Mouse (Mus musculus): ENCODE data around the gene Gm21887. TPM values are rescaled to one million over a fixed set of nuclear protein-coding genes. Genes with fewer than 3 reads are reported as not detected.
"Not testable (repeated sequence)": the region's sequence is repeated elsewhere in the genome, so short reads cannot be mapped to it uniquely, and the experiment has no call there.

Gene Gm21887
- polyA plus RNA-seq, 1 experiment = 528 TPM

DNA sequence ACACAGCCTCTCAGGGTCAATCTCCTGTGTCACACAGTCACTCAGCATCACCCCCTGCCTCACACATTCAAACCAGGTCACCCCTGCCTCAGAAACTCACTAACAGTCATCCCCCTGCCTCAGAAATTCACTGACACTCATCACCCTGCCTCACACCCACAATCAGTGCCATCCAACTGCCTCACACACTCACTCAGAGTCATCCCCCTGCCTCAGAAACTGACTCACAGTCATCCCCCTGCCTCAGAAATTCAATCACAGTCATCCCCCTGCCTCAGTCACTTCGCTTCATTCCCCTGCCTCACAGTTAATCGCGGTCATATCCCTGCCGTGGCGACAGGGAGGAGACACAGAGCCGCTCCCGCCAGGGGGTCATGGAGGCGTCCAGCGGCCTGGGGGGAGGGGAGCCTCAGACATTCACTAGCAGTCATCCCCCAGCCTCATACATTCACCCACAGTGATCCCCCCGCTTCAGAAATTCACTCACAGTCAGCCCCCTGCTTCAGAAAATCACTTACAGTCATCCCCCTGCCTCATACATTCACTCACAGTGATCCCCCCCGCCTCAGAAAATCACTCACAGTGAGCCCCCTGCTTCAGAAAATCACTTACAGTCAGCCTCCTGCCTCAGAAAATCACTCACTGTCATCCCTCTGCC is 10.1 kb upstream of the Gm21887 start:
- WGBS = 31% methylated on average over 6 of the region's 11 CpGs
- not testable (repeated sequence) for H3K4me3 ChIP-seq (replicated peaks; ENCODE audit: extremely low read depth, low read depth, low read length); DNase-seq; H3K4me1 ChIP-seq (ENCODE audit: control insufficient read depth, insufficient read depth, low read length)

DNA sequence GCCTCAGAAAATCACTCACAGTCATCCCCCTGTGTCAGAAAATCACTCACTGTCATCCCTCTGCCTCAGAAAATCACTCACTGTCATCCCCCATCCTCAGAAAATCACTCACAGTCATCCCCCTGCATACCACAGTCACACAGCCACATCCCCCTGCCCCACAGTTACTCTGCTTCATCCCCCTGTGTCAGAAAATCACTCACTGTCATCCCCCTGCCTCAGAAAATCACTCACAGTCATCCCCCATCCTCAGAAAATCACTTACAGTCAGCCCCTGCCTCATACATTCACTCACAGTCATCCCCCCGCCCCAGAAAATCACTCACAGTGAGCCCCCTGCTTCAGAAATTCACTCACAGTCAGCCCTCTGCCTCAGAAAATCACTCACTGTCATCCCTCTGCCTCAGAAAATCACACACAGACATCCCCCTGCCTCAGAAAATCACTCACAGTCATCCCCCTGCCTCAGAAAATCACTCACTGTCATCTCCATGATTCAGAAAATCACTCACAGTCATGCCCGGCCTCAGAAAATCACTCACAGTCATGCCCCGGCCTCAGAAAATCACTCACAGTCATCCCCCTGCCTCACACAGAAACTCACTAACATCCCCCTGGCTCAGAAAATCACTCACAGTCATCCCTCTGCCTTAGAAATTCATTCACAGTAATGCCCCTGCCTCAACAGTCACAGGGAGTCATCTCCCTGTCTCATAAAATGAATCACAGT is 9.4 kb upstream of the Gm21887 start:
- WGBS = 0% methylated on average over 2 of the region's 3 CpGs
- not testable (repeated sequence) for DNase-seq; H3K4me3 ChIP-seq (replicated peaks; ENCODE audit: extremely low read depth, low read depth, low read length)

DNA sequence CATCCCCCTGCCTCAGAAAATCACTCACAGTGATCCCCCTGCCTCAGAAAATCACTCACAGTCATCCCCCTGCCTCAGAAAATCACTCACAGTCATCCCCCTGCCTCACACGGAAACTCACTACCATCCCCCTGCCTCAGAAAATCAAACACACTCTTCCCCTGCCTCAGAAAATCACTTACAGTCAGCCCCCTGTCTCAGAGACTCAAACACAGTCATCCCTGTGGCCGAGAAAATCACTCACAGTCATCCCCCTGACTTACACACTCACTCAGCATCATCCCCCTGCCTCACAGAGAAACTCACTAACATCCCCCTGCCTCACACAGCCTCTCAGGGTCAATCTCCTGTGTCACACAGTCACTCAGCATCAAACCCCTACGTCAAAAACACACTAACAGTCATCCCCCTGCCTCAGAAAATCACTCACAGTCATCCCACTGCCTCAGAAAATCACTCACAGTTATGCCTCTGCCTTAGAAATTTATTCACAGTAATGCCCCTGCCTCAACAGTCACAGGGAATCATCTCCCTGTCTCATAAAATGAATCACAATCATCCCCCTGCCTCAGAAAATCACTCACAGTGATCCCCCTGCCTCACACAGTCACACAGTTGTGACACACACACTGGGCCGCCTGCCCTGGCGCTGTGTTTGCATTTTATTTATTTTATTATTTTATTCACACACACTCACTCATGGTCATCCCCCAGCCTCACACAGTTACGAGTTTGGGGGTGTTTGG is 8.6 kb upstream of the Gm21887 start:
- WGBS = 37% methylated on average over 6 of the region's 6 CpGs
- not testable (repeated sequence) for DNase-seq; H3K4me3 ChIP-seq (replicated peaks; ENCODE audit: extremely low read depth, low read depth, low read length); H3K4me1 ChIP-seq (ENCODE audit: control insufficient read depth, insufficient read depth, low read length)

More for the DNA sequence above, 9.4 kb upstream of the Gm21887 start:
- not testable (repeated sequence) for H3K4me1 ChIP-seq (ENCODE audit: control insufficient read depth, insufficient read depth, low read length)

DNA sequence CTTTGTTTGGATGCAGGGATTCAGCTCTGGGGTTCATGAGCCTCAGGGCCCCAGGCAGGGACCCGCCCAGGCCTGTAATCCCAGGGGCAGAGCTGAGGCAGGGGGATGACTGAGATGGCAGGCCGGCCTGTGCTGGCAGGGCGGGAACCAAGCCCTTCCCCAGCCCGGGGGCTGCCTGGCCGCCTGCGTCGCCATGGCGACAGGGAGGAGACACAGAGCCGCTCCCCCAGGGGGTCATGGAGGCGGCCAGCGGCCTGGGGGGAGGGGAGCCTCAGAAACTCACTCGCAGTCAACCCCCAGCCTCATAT is 8.1 kb upstream of the Gm21887 start:
- not testable (repeated sequence) for H3K4me3 ChIP-seq (replicated peaks; ENCODE audit: extremely low read depth, low read depth, low read length); H3K4me1 ChIP-seq (ENCODE audit: control insufficient read depth, insufficient read depth, low read length); DNase-seq
- WGBS = 18% methylated on average over 8 of the region's 12 CpGs

DNA sequence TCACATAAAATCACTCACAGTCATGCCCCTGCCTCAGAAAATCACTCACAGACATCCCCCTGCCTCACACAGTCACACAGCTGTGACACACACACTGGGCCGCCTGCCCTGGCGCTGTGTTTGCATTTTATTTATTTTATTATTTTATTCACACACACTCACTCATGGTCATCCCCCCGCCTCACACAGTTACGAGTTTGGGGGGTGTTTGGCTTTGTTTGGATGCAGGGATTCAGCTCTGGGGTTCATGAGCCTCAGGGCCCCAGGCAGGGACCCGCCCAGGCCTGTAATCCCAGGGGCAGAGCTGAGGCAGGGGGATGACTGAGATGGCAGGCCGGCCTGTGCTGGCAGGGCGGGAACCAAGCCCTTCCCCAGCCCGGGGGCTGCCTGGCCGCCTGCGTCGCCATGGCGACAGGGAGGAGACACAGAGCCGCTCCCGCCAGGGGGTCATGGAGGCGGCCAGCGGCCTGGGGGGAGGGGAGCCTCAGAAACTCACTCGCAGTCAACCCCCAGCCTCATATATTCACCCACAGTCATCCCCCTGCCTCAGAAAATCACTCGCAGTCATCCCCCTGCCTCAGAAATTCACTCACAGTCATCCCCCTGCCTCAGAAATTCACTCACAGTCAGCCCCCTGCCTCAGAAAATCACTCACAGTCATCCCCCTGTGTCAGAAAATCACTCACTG is 6.8 kb upstream of the Gm21887 start:
- WGBS = 29% methylated on average over 18 of the region's 18 CpGs
- DNase-seq; H3K4me3 ChIP-seq (replicated peaks; ENCODE audit: extremely low read depth, low read depth, low read length); H3K4me1 ChIP-seq (ENCODE audit: control insufficient read depth, insufficient read depth, low read length): not testable (repeated sequence)

DNA sequence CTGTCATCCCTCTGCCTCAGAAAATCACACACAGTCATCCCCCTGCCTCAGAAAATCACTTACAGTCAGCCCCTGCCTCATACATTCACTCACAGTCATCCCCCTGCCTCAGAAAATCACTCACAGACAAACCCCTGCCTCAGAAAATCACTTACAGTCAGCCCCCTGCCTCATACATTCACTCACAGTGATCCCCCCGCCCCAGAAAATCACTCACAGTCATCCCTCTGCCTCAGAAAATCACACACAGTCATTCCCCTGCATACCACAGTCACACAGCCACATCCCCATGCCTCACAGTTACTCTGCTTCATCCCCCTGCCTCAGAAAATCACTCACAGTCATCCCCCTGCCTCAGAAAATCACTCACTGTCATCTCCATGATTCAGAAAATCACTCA is 5.9 kb upstream of the Gm21887 start:
- whole genome bisulfite sequencing = 36% methylated on average over 1 of the region's 1 CpGs
- DNase-seq = not testable (repeated sequence)

DNA sequence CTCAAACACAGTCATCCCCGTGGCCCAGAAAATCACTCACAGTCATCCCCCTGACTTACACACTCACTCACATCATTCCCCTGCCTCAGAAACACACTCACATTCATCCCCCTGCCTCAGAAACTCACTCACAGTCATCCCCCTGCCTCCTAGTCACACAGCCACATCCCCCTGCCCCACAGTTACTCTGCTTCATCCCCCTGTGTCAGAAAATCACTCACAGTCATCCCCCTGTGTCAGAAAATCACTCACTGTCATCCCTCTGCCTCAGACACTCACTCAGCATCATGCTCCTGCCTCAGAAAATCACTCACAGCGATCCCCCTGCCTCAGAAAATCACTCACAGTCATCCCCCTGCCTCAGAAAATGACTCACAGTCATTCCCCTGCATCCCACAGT is 5.2 kb upstream of the Gm21887 start:
- H3K4me3 ChIP-seq (replicated peaks; ENCODE audit: extremely low read depth, low read depth, low read length); DNase-seq; H3K4me1 ChIP-seq (ENCODE audit: control insufficient read depth, insufficient read depth, low read length): not testable (repeated sequence)
- WGBS = 41% methylated on average over 2 of the region's 2 CpGs

More for the DNA sequence above, 5.9 kb upstream of the Gm21887 start:
- H3K4me1 ChIP-seq (ENCODE audit: control insufficient read depth, insufficient read depth, low read length); H3K4me3 ChIP-seq (replicated peaks; ENCODE audit: extremely low read depth, low read depth, low read length): not testable (repeated sequence)

DNA sequence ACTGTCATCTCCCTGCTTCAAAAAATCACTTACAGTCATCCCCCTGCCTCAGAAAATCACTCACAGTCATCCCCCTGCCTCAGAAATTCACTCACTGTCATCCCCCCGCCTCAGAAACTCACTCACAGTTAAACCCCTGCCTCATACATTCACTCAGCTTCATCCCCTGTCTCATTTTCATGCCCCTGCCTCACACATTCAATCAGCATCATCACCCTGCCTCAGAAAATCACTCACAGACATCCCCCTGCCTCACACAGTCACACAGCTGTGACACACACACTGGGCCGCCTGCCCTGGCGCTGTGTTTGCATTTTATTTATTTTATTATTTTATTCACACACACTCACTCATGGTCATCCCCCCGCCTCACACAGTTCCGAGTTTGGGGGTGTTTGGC is 4.7 kb upstream of the Gm21887 start:
- H3K4me1 ChIP-seq (ENCODE audit: control insufficient read depth, insufficient read depth, low read length); DNase-seq; H3K4me3 ChIP-seq (replicated peaks; ENCODE audit: extremely low read depth, low read depth, low read length): not testable (repeated sequence)
- WGBS = 15% methylated on average over 5 of the region's 5 CpGs

DNA sequence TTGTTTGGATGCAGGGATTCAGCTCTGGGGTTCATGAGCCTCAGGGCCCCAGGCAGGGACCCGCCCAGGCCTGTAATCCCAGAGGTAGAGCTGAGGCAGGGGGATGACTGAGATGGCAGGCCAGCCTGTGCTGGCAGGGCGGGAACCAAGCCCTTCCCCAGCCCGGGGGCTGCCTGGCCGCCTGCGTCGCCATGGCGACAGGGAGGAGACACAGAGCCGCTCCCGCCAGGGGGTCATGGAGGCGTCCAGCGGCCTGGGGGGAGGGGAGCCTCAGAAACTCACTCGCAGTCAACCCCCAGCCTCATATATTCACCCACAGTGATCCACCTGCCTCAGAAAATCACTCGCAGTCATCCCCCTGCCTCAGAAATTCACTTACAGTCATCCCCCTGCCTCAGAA is 4.3 kb upstream of the Gm21887 start:
- WGBS = 17% methylated on average over 13 of the region's 13 CpGs
- not testable (repeated sequence) for H3K4me1 ChIP-seq (ENCODE audit: control insufficient read depth, insufficient read depth, low read length); H3K4me3 ChIP-seq (replicated peaks; ENCODE audit: extremely low read depth, low read depth, low read length); DNase-seq

DNA sequence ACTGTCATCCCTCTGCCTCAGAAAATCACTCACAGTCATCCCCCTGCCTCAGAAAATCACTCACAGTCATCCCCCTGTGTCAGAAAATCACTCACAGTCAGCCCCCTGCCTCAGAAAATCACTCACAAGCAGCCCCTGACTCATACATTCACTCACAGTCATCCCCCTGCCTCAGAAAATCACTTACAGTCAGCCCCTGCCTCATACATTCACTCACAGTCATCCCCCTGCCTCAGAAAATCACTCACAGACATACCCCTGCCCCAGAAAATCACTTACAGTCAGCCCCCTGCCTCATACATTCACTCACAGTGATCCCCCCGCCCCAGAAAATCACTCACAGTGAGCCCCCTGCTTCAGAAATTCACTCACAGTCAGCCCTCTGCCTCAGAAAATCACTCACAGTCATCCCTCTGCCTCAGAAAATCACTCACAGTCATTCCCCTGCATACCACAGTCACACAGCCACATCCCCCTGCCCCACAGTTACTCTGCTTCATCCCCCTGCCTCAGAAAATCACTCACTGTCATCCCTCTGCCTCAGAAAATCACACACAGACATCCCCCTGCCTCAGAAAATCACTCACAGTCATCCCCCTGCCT is 3.7 kb upstream of the Gm21887 start:
- not testable (repeated sequence) for H3K4me3 ChIP-seq (replicated peaks; ENCODE audit: extremely low read depth, low read depth, low read length); H3K4me1 ChIP-seq (ENCODE audit: control insufficient read depth, insufficient read depth, low read length); DNase-seq
- WGBS = 45% methylated on average over 1 of the region's 1 CpGs

DNA sequence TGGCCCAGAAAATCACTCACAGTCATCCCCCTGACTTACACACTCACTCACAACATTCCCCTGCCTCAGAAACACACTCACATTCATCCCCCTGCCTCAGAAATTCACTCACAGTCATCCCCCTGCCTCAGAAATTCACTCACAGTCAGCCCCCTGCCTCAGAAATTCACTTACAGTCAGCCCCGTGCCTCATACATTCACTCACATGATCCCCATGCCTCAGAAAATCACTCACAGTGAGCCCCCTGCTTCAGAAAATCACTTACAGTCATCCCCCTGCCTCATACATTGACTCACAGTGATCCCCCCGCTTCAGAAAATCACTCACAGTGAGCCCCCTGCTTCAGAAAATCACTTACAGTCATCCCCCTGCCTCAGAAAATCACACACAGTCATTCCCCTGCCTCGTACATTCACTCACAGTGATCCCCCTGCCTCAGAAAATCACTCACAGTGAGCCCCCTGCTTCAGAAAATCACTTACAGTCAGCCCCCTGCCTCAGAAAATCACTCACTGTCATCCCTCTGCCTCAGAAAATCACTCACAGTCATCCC is 2.7 kb upstream of the Gm21887 start:
- H3K4me3 ChIP-seq (replicated peaks; ENCODE audit: extremely low read depth, low read depth, low read length); DNase-seq; H3K4me1 ChIP-seq (ENCODE audit: control insufficient read depth, insufficient read depth, low read length): not testable (repeated sequence)
- WGBS = 45% methylated on average over 3 of the region's 3 CpGs

DNA sequence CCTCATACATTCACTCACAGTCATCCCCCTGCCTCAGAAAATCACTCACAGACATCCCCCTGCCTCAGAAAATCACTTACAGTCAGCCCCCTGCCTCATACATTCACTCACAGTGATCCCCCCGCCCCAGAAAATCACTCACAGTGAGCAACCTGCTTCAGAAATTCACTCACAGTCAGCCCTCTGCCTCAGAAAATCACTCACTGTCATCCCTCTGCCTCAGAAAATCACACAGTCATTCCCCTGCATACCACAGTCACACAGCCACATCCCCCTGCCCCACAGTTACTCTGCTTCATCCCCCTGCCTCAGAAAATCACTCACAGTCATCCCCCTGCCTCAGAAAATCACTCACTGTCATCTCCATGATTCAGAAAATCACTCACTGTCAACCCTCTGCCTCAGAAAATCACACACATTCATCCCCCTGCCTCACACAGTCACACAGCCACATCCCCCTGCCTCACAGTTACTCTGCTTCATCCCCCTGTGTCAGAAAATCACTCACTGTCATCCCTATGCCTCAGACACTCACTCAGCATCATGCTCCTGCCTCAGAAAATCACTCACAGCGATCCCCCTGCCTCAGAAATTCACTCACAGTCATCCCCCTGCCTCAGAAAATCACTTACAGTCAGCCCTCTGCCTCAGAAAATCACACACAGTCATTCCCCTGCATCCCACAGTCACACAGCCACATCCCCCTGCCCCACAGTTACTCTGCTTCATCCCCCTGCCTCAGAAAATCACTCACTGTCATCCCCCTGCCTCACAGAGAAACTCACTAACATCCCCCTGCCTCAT is 1.9 kb upstream of the Gm21887 start:
- H3K4me3 ChIP-seq (replicated peaks; ENCODE audit: extremely low read depth, low read depth, low read length); H3K4me1 ChIP-seq (ENCODE audit: control insufficient read depth, insufficient read depth, low read length); DNase-seq: not testable (repeated sequence)
- 53% methylated on average over 2 of the region's 2 CpGs for WGBS

DNA sequence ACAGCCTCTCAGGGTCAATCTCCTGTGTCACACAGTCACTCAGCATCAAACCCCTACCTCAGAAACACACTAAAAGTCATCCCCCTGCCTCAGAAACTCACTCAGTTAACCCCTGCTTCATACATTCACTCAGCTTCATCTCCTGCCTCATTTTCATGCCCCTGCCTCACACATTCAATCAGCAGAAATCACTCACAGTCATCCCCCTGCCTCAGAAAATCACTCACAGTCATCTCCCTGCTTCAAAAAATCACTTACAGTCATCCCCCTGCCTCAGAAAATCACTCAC is 1.3 kb upstream of the Gm21887 start:
- not testable (repeated sequence) for DNase-seq; H3K4me3 ChIP-seq (replicated peaks; ENCODE audit: extremely low read depth, low read depth, low read length); H3K4me1 ChIP-seq (ENCODE audit: control insufficient read depth, insufficient read depth, low read length)

DNA sequence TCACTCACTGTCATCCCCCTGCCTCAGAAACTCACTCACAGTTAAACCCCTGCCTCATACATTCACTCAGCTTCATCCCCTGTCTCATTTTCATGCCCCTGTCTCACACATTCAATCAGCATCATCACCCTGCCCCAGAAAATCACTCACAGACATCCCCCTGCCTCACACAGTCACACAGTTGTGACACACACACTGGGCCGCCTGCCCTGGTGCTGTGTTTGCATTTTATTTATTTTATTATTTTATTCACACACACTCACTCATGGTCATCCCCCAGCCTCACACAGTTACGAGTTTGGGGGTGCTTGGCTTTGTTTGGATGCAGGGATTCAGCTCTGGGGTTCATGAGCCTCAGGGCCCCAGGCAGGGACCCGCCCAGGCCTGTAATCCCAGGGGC is 875 bp upstream of the Gm21887 start:
- WGBS = 22% methylated on average over 3 of the region's 3 CpGs
- not testable (repeated sequence) for H3K4me3 ChIP-seq (replicated peaks; ENCODE audit: extremely low read depth, low read depth, low read length); DNase-seq; H3K4me1 ChIP-seq (ENCODE audit: control insufficient read depth, insufficient read depth, low read length)
